ENCODE assay signal across 10 mouse cellular contexts in the genomic region with DNA sequence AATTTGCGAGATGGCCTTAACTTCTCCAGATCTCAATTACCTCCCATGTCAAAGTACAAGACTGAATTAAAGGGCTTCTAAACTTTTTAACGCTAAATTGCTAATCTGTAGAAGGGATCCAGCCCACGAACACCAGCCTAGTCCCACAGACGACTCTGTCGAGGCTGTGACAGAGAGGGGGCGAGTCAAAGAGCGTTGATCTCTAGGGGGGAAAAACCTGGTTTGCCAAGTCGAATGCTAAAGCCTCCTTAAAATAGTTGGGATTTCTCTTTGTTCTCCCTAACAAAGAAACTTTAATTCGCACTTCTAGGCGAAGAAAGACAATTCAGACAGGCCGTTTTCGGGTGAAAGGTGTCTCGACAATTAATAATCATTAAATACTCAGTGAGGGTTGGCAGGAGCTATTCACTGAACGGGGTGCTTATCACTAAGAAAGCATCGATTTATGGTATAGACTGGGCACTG. TPM values are rescaled to one million over a fixed set of nuclear protein-coding genes. Genes with fewer than 3 reads are reported as not detected.
DNase-seq lines count a peak whose midpoint lies in the region; ATAC-seq lines count a peak whose summit lies in the region.
"Had no signal": no experiment of that assay in that cellular context is flagged by ENCODE, and none has a peak within 500 bp of the region (broad histone marks: within the 10 kb centered on the region; RNA-seq: fewer than 3 reads in every experiment).

No protein-coding gene starts in this region.

- no peaks in the 10 kb centered on the region for H3K9me3 ChIP-seq in heart, embryonic 12.5 days (replicated peaks)
- H3K9me3 ChIP-seq in hindbrain, embryonic 16.5 days (ENCODE audit: control insufficient read depth, low read length): no peaks in the 10 kb centered on the region
- no peaks in the 10 kb centered on the region for H3K9me3 ChIP-seq in midbrain, embryonic 14.5 days (ENCODE audit: control insufficient read depth, low read length)

- no peaks in the 10 kb centered on the region for H3K36me3 ChIP-seq in heart, embryonic 12.5 days
- no peaks in the 10 kb centered on the region for H3K36me3 ChIP-seq in hindbrain, embryonic 16.5 days (ENCODE audit: control insufficient read depth, insufficient read depth, low read length)
- H3K36me3 ChIP-seq in midbrain, embryonic 14.5 days (ENCODE audit: control insufficient read depth, insufficient read depth, low read length): no peaks in the 10 kb centered on the region

- peak overlapping the region; percentile 58 for H3K4me3 ChIP-seq in heart, embryonic 12.5 days
- H3K4me3 ChIP-seq in hindbrain, embryonic 16.5 days (ENCODE audit: low read length): peak overlapping the region; percentile 54
- H3K4me3 ChIP-seq in midbrain, embryonic 14.5 days (replicated peaks; ENCODE audit: low read depth, low read length): peak overlapping the region; percentile 41

- no peaks in the 10 kb centered on the region for H3K27me3 ChIP-seq in heart, embryonic 12.5 days (replicated peaks)
- 0 out of 2 replicates have a peak, but pooled peaks cover 2% of the 10 kb centered on the region for H3K27me3 ChIP-seq in hindbrain, embryonic 16.5 days (replicated peaks; ENCODE audit: control insufficient read depth, insufficient read depth, low read length)
- peaks cover 35% of the 10 kb centered on the region; the same call in 1 of the 2 replicates for H3K27me3 ChIP-seq in midbrain, embryonic 14.5 days (ENCODE audit: control insufficient read depth, insufficient read depth, low read length)

- H3K4me1 ChIP-seq in heart, embryonic 12.5 days (replicated peaks): peaks cover 14% of the 10 kb centered on the region
- H3K4me1 ChIP-seq in hindbrain, embryonic 16.5 days (ENCODE audit: control insufficient read depth, insufficient read depth, low read depth, low read length): peaks cover 12% of the 10 kb centered on the region
- peaks cover 15% of the 10 kb centered on the region; the same call in 1 of the 2 replicates for H3K4me1 ChIP-seq in midbrain, embryonic 14.5 days (ENCODE audit: control insufficient read depth, insufficient read depth, low read length)

- no peak for ATAC-seq in heart, embryonic 12.5 days (ENCODE audit: insufficient number of reproducible peaks, low FRiP score)
- no peak; the same call in 1 of the 2 replicates for ATAC-seq in hindbrain, embryonic 16.5 days
- ATAC-seq in midbrain, embryonic 14.5 days (ENCODE audit: low FRiP score, low TSS enrichment): no peak
- no peak for ATAC-seq in granulocyte monocyte progenitor cell, adult 5-6 weeks (replicated peaks; ENCODE audit: poor library complexity, severe bottlenecking)

- peak overlapping the region; percentile 82 for H3K9ac ChIP-seq in heart, embryonic 12.5 days
- H3K9ac ChIP-seq in hindbrain, embryonic 16.5 days (ENCODE audit: low read depth, low read length): peak overlapping the region; percentile 72; the same call in 1 of the 2 replicates
- peak overlapping the region; percentile 59 for H3K9ac ChIP-seq in midbrain, embryonic 14.5 days (replicated peaks; ENCODE audit: low read length)

- intact Hi-C loops in heart, postnatal 36 days (cut with DNase I): no loop called here

- no peak for DNase-seq in heart, postnatal 36 days
- DNase-seq in embryo, embryonic 10.5 days (ENCODE audit: low spot score): peak; percentile 34
- no peak for DNase-seq in midbrain, embryonic 14.5 days
- no peak for DNase-seq in right cerebral cortex, postnatal 36 days (ENCODE audit: low spot score in 2 of 2)
- no peak for DNase-seq in ovary, postnatal 36 days (ENCODE audit: low spot score)
- DNase-seq: layer of hippocampus, adult 9-11 months; spleen, adult 18-20 months had no signal

- peak overlapping the region; percentile 95 for H3K4me2 ChIP-seq in heart, embryonic 12.5 days
- H3K4me2 ChIP-seq in hindbrain, embryonic 16.5 days (ENCODE audit: low read length): peak overlapping the region; percentile 97
- H3K4me2 ChIP-seq in midbrain, embryonic 14.5 days (ENCODE audit: low read length): peak overlapping the region; percentile 85

- WGBS in heart, embryonic 12.5 days: 8% methylated on average over 15 of the region's 15 CpGs
- WGBS in hindbrain, embryonic 16.5 days: 4% methylated on average over 15 of the region's 15 CpGs
- 1% methylated on average over 15 of the region's 15 CpGs for WGBS in midbrain, embryonic 14.5 days

- H3K27ac ChIP-seq in heart, embryonic 12.5 days (ENCODE audit: poor library complexity, severe bottlenecking): peak overlapping the region; percentile 56
- no peak overlapping the region for H3K27ac ChIP-seq in hindbrain, embryonic 16.5 days (ENCODE audit: low read depth, low read length)
- 0 out of 2 replicates have a peak overlapping the region, but pooled peaks have one; percentile 46 for H3K27ac ChIP-seq in midbrain, embryonic 14.5 days (replicated peaks; ENCODE audit: low read depth, low read length)

RNA-seq across cellular contexts. Expression of gene Map3k7, which starts 27.0 kb away (rescaled TPM):
- polyA plus RNA-seq in heart, embryonic 12.5 days (2016; fragmentation: Nextera tagmentation; extraction: Ambion mirVana): 41.8 and 44.6 TPM in 2 replicates
- 10 to 100 TPM; 46.8 to 49.4 TPM for total RNA-seq in heart, postnatal 36 days (2021)
- 14.4 and 24.8 TPM in 2 replicates for polyA plus RNA-seq in hindbrain, embryonic 16.5 days (2015; fragmentation: Nextera tagmentation; extraction: Ambion mirVana)
- 35.0 and 38.3 TPM in 2 replicates for polyA plus RNA-seq in midbrain, embryonic 14.5 days (2014; fragmentation: Nextera tagmentation; extraction: Ambion mirVana)
- total RNA-seq in granulocyte monocyte progenitor cell, adult 5-6 weeks (2014; fragmentation: Nextera tagmentation): 35.6 and 36.0 TPM in 2 replicates
- total RNA-seq in granulocyte monocyte progenitor cell, adult 5-6 weeks (2017): 27.3 and 29.7 TPM in 2 replicates
